Mouse (Mus musculus) layer of hippocampus, adult 2 months (tissue): ENCODE data around the gene Dntt. TPM values are rescaled to one million over a fixed set of nuclear protein-coding genes. Genes with fewer than 3 reads are reported as not detected.

Experiments
- DNase-seq, 2 experiments: peaks; one replicate each; pipeline ENCODE4 v3.0.0; 2022; ENCODE audit warnings: low spot score in 2 of 2
- H3K27ac ChIP-seq: fragments of 200-600 bp; 2 replicates; pipeline ENCODE4 v1.8.1; 2022
- H3K4me3 ChIP-seq: fragments of 200-600 bp; 2 replicates; pipeline ENCODE4 v1.8.1; 2022; ENCODE audit warnings: mild to moderate bottlenecking
- CTCF ChIP-seq: fragments of 200-600 bp; conservative IDR thresholded peaks from 2 replicates; pipeline ENCODE4 v1.8.1; 2022; ENCODE audit warnings: antibody characterized with exemption, mild to moderate bottlenecking, moderate library complexity
- total RNA-seq, 2 experiments: library from RNA; stranded (reverse); gene quantifications; 2 replicates each; pipeline ENCODE4 v1.2.3; 2021

Gene Dntt
- total RNA-seq, 2 experiments from 2014 or later, result not detected

DNA sequence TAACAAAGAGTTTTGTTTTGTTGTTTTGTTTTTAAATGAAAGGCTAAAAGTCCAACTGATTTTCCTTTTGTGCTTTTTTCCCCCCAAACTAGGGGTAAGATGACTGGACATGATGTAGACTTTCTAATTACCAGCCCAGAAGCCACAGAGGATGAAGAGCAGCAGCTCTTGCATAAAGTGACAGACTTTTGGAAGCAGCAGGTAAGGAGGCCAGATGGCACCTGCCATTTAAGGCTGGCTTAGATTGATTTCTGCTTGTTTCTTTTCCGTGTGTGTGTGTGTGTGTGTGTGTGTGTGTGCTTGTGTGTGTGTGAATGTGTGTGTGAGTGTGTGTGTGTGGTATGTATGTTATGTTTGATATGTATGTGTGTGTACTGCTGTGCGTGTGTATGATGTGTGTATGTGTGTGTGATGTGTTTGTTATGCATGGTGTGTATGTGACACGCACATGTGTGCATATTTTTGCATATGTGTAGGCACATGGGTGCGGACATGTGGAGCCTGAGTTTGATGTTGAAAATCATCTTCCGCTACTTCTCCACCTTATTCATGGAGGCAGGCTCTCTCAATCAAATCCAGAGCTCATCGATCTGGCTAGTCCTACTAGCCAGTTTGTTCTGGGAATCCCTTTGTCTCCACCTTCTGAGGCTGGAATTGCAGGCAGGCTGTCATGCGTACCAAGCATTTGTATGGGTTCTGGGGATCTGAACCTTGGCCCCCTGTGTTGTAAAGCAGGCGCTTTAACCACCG, 18.5 kb downstream of the Dntt start:
- Histone ChIP-seq H3K4me3 (no peak overlapping the region), H3K27ac (no peak overlapping the region; the same call in 1 of the 2 replicates)
- peak; percentile 34 to 37 for DNase-seq
- TF ChIP-seq CTCF, result no peak

DNA sequence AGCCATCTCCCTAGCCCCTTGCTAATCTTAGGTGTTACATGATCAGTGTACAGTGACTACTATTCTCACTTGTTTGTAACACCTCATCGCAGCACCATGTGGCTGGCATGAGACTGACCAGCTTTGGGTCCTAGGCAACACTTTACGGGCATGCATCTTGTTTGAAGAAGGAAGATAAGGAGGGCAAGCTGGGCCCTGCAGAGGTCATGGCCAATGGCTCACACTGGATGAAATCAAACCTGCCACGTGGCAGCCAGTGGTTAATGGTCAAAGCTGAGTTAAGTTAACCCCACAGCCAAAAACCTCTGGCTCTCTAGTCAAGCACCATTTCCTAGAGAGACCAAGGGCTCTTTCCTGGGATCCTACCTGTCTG, 19.1 kb downstream of the Dntt start:
- no peak for TF ChIP-seq CTCF
- no peak for DNase-seq
- Histone ChIP-seq H3K4me3 (no peak overlapping the region), H3K27ac (no peak overlapping the region)

DNA sequence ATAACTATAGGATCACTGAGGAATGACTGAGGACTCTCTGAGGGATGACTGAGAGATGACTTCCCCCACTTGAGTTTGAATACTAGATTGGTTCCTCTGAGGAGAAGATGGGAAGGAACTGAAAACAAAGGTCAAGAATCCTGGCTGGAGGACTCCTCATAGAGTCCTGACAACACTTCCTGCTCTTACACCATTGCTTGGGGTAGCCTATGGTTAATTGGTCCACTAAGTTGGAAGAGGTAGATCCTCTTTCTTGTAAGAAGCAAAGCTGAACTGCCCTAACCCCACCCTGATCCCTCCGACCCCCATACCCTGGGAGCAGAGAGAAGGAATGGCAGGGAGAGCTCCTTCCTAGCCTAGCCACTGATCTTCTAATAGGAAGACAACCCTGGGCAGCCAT, 22.6 kb downstream of the Dntt start:
- DNase-seq, result no peak
- Histone ChIP-seq H3K4me3 (no peak overlapping the region), H3K27ac (no peak overlapping the region)
- no peak for TF ChIP-seq CTCF

DNA sequence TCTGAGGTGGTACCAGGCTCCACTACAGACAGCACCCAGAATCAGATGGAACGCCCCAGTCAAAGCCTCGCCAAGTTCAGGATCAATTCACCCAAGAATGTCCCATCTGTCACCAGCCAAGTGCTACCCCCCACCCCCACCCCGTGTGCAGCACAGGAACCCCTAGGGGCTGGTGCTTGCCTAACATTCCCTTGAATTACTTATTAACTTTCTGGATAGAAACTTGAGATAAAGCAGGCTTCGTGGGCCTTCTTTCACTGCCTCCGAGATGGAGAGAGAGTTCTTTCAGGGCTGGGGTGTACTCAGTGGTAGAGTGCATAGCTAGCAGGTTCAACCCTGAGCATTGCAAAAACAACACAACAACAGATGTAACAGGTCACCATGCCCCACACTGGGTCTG, 23.2 kb downstream of the Dntt start:
- DNase-seq, result no peak
- no peak overlapping the region for H3K27ac ChIP-seq
- H3K4me3 ChIP-seq, result no peak overlapping the region
- TF ChIP-seq CTCF, result no peak

DNA sequence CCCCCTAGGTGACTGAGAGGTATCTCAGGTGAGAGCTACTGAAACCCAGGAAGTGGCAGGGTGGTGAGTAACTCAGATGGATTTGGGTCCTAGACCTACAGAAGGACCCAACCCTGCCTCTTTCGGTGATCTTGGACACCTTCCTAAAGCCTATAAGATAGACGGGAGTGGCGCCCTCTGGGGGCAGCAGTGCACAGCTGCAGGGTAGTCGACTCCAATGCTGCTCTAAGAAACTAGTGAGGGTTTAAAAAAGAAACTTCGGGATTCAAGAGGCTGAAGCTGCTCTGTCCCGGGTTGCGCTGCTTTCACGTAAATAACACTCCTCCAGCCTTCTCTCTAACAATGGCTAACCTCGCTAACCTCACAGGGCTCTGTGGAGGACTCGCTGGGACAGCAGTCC, 24.5 kb downstream of the Dntt start:
- Histone ChIP-seq H3K27ac (no peak overlapping the region), H3K4me3 (no peak overlapping the region)
- peak in 1 of 2 experiments; percentile 28 for DNase-seq
- peak; percentile 79 for TF ChIP-seq CTCF

DNA sequence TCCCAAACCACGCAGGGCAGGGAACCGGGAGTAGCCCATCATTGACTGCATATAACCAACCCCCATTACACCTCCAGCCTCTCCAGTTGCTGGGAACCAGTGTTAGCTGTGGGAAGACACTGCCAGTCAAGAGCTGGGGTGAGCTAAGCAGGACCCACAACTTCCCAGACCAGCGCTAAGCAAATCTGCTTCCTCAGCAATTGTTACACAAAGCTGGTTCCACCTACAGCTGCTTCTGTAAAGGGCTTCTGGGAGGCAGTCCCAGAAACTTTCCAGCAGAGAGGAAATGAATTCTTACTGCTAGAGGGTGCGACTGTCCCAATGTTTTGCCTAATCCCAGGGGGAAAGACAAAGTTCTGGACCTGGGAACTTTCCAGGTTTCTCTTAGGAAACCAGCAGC, 25.6 kb downstream of the Dntt start:
- H3K4me3 ChIP-seq, result no peak overlapping the region
- no peak overlapping the region for H3K27ac ChIP-seq
- DNase-seq, result no peak
- no peak for TF ChIP-seq CTCF

DNA sequence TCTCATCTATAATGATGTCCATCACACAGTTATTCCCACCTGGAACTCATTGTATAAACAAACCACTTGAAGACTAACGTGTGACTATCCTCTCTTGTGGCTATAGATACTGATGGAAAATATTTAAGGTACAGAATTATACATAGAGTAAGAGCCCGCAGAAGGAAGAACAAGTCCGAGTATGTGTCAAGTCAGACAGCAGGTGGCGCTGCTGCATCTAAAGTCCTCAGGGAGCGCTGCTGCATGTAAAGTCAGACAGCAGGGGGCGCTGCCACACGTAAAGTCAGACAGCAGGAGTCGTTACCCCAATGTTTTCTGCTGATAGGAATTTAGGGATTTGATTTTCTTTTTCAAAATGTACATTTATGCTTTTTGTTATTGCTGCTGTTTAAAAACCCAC, 42.4 kb downstream of the Dntt start:
- Histone ChIP-seq H3K27ac (no peak overlapping the region), H3K4me3 (no peak overlapping the region)
- peak; percentile 87 to 97 for DNase-seq
- peak; percentile 98 for TF ChIP-seq CTCF

DNA sequence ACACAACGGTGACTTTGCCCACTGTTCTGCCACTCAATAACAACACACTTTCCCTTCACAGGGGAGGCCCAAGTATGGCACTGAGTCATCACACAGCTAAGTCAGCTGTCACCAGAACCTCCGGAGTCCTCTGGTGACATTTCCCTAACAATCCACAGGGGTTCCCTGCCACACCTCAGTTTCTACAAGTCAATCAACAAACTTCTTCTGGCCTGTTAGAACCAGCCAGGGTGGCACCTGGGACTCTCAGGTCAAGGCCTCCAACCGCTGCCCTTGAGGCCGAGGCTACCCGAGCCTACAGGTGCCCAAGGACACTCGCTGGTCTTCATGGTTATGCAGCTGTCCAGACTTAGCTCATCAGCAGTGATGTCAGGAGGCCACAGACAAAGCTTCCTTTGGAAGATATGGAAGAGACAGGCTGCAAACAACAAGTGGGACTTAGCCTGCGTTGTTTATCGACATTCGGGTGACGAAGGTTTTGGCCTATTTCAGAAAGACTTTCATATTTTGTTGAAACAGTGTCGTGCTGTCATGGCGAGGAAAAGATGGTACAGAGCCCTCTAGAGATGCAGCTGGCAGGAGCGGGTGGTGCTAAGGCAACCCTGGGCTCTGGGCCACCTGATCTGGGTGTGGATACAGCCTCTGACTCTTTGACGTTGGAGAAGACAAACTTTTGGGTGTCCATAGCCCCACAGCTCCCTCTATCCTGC, 44.8 kb downstream of the Dntt start:
- Histone ChIP-seq H3K4me3 (no peak overlapping the region), H3K27ac (peak overlapping the region; percentile 63)
- peak; percentile 34 to 39 for DNase-seq
- TF ChIP-seq CTCF, result no peak

DNA sequence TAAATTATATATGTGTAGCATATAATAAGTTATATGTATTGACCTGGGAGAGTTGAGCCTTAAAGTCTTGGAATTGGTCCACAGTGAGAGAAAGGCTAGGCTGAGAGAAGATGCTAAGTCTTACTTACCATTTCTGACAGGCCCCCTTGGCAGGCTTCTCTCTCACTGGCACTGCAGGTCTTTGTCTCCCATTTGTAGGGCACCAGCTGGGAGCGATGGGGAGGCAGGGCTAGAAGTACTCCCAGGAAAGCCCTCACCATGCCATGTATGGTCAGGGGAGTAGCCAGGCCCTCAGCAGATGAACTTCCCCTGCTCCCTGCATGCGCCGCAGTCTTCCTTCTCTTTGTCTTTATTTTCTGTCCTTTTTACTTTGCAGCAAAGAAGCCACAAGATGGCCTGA, 47.8 kb downstream of the Dntt start, which contains the start of gene Opalin:
Opalin (minus strand) TSS at position 208 of the 400 bp plus-strand sequence.
- no peak for TF ChIP-seq CTCF
- no peak for DNase-seq
- H3K4me3 ChIP-seq, result peak within 1 kb of the TSS; percentile 18; the same call in 1 of the 2 replicates
- peak within 1 kb of the TSS; percentile 63; the same call in 1 of the 2 replicates for H3K27ac ChIP-seq

DNA sequence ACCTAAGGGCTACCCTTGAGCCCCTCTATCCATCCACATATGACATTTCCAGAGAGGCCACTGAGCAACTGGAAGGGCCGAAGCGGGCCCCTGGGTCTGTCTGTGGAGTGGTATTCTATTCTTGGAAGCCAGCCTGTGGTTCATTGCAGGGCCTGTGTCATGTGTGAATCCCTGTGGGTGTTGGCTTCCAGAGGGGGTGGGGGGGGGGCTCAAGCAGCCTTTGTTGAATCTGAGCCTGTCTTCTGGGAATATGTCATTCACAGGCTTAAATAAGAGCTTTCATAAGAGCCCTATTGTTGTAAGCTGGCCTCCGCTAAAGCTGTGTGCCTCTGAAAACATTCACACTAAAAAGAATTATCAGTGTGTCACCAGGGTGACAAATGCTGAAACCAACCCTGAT, 52.5 kb downstream of the Dntt start:
- no peak for DNase-seq
- Histone ChIP-seq H3K27ac (peak overlapping the region; percentile 78), H3K4me3 (no peak overlapping the region)
- no peak for TF ChIP-seq CTCF

DNA sequence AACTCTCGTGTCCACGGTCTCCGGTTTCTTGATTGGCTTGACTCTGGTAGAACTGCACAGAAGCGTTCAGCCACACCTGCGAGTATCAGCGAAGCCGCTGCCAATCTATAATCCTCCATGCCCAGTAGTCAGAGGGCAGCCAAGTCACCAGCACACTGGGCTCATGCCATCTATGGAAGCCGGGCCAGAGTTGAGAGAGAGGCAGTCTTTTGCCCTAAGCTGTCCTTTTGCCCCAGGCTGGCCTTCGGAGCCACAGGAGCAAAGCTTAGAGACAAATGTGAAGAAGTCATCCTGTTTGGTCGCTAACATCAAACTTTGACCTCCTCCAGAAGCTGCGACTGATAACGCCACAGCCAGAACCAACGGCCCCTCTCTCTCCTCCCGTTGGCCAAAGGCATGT, 54.6 kb downstream of the Dntt start:
- TF ChIP-seq CTCF, result no peak
- Histone ChIP-seq H3K4me3 (no peak overlapping the region), H3K27ac (no peak overlapping the region)
- DNase-seq, result no peak

DNA sequence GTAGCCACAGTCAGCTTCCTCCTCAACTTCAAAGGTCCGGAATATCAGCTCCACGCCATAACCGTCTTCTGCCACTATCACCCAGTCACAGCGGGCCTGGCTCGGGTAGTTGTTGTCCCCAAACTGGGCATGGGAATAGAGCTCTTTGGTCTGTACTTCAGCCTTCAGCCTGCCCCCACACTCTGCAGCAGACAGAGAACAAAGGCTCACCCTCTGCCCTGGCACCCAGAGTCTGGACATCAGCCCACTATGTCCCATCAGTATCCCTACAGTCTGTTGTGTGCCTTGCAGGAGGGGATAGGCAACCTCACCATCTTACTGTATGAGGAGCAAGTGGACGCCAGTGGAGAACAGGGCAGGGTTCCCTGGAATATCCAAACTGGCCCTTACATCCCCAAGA, 57.2 kb downstream of the Dntt start:
- TF ChIP-seq CTCF, result no peak
- no peak for DNase-seq
- Histone ChIP-seq H3K27ac (peak overlapping the region; percentile 73), H3K4me3 (no peak overlapping the region; the same call in 1 of the 2 replicates)

DNA sequence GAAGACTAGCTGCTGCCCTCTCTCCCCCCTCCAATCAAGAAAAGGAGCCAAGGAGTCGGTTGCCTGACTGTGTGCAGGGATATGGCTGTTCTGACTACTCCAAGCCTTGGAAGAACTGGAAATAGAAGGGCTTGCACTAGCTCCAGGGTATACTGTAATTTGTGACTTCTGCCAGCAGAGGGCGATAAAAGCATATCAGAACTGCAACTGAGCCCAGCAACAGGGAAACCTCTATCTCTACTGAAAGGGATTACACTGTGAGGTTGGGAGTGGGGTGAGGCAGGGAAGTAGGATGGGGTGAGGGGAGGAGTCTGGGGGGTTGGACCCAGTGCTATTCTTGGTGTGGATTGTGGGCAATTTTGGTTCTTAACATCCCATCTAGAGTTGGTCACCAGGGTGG, 57.6 kb downstream of the Dntt start:
- Histone ChIP-seq H3K27ac (peak overlapping the region; percentile 32; the same call in 1 of the 2 replicates), H3K4me3 (no peak overlapping the region)
- TF ChIP-seq CTCF, result peak; percentile 86
- DNase-seq, result peak; percentile 85 to 92

DNA sequence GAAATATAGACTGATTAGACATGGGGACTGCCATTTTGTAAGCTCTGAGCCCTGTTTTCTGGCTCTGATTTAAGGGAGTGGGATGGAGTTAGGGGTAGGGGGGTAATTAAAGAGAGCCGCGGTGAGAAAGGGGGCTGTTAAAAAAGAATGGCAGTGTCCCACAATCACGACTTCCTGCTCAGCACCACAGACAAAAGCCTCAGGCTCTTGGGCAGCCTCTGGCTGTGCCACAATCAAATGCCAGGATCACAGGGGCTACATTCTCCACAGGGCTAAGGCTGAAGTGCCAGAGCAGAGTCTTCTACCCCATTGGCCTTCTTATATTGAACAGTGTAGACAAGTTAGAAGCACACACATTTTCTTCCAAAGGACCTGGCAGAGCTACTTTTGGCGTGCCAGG, 58.8 kb downstream of the Dntt start:
- DNase-seq, result no peak
- no peak for TF ChIP-seq CTCF
- Histone ChIP-seq H3K4me3 (no peak overlapping the region), H3K27ac (no peak overlapping the region)
